Mouse (Mus musculus) midbrain, embryonic 12.5 days (tissue): ENCODE data around the gene Nckap1. TPM values are rescaled to one million over a fixed set of nuclear protein-coding genes. Genes with fewer than 3 reads are reported as not detected.

ENCODE experiments used
- ATAC-seq: fragments of 200-750 bp; cut with Nextera tagmentation; 2 replicates; pipeline ENCODE4 v1.8.0; 2017; ENCODE audit warnings: low read depth, moderate TSS enrichment, moderate library complexity; ENCODE audit not compliant: low FRiP score
- H3K27ac ChIP-seq: fragments of 300-500 bp; sonication (generic); replicated peaks from 2 replicates; pipeline ENCODE4 v1.5.1; 2016; ENCODE audit warnings: mild to moderate bottlenecking
- H3K27me3 ChIP-seq: fragments of 300-500 bp; sonication (generic); 2 replicates; pipeline ENCODE4 v1.6.1; 2016; ENCODE audit warnings: mild to moderate bottlenecking
- H3K36me3 ChIP-seq: fragments of 300-500 bp; sonication (generic); 2 replicates; pipeline ENCODE4 v1.6.1; 2016
- H3K4me1 ChIP-seq: fragments of 300-500 bp; sonication (generic); 2 replicates; pipeline ENCODE4 v1.6.1; 2016
- H3K4me2 ChIP-seq: fragments of 300-500 bp; sonication (generic); replicated peaks from 2 replicates; pipeline ENCODE4 v1.6.1; 2016; ENCODE audit warnings: mild to moderate bottlenecking, moderate library complexity
- H3K4me3 ChIP-seq: fragments of 300-500 bp; sonication (generic); 2 replicates; pipeline ENCODE4 v1.5.1; 2016; ENCODE audit warnings: mild to moderate bottlenecking
- H3K9ac ChIP-seq: fragments of 300-500 bp; sonication (generic); replicated peaks from 2 replicates; pipeline ENCODE4 v1.6.1; 2016; ENCODE audit warnings: mild to moderate bottlenecking, moderate library complexity
- H3K9me3 ChIP-seq: fragments of 300-500 bp; sonication (generic); 2 replicates; pipeline ENCODE4 v1.6.1; 2016; ENCODE audit warnings: mild to moderate bottlenecking
- WGBS: fragments of 180-500 bp; shearing (Covaris S2); methylation state at CpG from one replicate; pipeline ENCODE4 v1.1.7; 2016; 5-methylcytosine and 5-hydroxymethylcytosine counted together
- microRNA counts: library from miRNA; unstranded; fragments of <30 nt; microRNA quantifications from one replicate; lab custom pipeline; 2017
- microRNA-seq: library from miRNA; unstranded; fragments of <30 nt; microRNA quantifications from one replicate; pipeline ENCODE4, GENCODE M21; 2017
- polyA plus RNA-seq: library from polyadenylated mRNA; unstranded; fragments of >200 nt; fragmentation: Nextera tagmentation; extraction: Ambion mirVana; gene quantifications from 2 replicates; pipeline ENCODE4 v1.2.1, GENCODE M21; 2016

Nckap1 gene
- polyA plus RNA-seq, 1 experiment from 2014 or later, result 100 TPM

- H3K4me1 ChIP-seq, result no peaks in the 10 kb centered on the region
- no peak for ATAC-seq
- WGBS, result 87% methylated on average over 16 of the region's 16 CpGs
- no peak overlapping the region for H3K4me3 ChIP-seq
- no peaks in the 10 kb centered on the region for H3K9me3 ChIP-seq
- H3K4me2 ChIP-seq, result no peak overlapping the region
- no peak overlapping the region for H3K9ac ChIP-seq
- H3K27me3 ChIP-seq, result no peaks in the 10 kb centered on the region
- no peaks in the 10 kb centered on the region for H3K36me3 ChIP-seq
- no peak overlapping the region for H3K27ac ChIP-seq
Measured at GRCm38 (mm10) chr2:80465991-80466821, 115.0 kb downstream of the Nckap1 start.

- WGBS, result 62% methylated on average over 8 of the region's 8 CpGs
Measured at GRCm38 (mm10) chr2:80461827-80462226, 119.4 kb downstream of the Nckap1 start.

More at GRCm38 (mm10) chr2:80461827-80462226, 119.4 kb downstream of the Nckap1 start:
- no peaks in the 10 kb centered on the region for H3K36me3 ChIP-seq
- no peak overlapping the region for H3K4me3 ChIP-seq
- ATAC-seq, result no peak
- H3K4me1 ChIP-seq, result no peaks in the 10 kb centered on the region
- H3K27ac ChIP-seq, result no peak overlapping the region
- no peak overlapping the region for H3K9ac ChIP-seq
- H3K4me2 ChIP-seq, result no peak overlapping the region
- 0 out of 2 replicates have a peak, but pooled peaks cover 3% of the 10 kb centered on the region for H3K27me3 ChIP-seq
- H3K9me3 ChIP-seq, result no peaks in the 10 kb centered on the region

MicroRNAs encoded within 50 kb of the gene (microRNA counts, 519-probe panel; counts per million panel counts)
- microRNA mmu-miR-684 (lab: Ali Mortazavi, UCI), result not detected

Small RNAs within 50 kb of the gene (microRNA-seq; reads per million reads assigned to microRNA genes)
- not detected for gene Mir684-1

Other genes starting within 250 kb of the Nckap1 start
- 6.1 and 7.8 TPM in 2 replicates for gene Frzb, start 133.8 kb downstream of the Nckap1 start, polyA plus RNA-seq
- 19.0 and 19.7 TPM in 2 replicates for gene Dusp19, start 35.7 kb upstream of the Nckap1 start, polyA plus RNA-seq
- 55.9 and 63.6 TPM in 2 replicates for gene Nup35, start 35.9 kb upstream of the Nckap1 start, polyA plus RNA-seq